Mouse (Mus musculus): ENCODE measurements around the gene Diras1. TPM values are rescaled to one million over a fixed set of nuclear protein-coding genes. Genes with fewer than 3 reads are reported as not detected.
A peak's percentile ranks its signal among the peaks of the same experiment; 100 is the strongest.

Diras1 gene
- polyA plus RNA-seq, 1 experiment, result not detected

DNA sequence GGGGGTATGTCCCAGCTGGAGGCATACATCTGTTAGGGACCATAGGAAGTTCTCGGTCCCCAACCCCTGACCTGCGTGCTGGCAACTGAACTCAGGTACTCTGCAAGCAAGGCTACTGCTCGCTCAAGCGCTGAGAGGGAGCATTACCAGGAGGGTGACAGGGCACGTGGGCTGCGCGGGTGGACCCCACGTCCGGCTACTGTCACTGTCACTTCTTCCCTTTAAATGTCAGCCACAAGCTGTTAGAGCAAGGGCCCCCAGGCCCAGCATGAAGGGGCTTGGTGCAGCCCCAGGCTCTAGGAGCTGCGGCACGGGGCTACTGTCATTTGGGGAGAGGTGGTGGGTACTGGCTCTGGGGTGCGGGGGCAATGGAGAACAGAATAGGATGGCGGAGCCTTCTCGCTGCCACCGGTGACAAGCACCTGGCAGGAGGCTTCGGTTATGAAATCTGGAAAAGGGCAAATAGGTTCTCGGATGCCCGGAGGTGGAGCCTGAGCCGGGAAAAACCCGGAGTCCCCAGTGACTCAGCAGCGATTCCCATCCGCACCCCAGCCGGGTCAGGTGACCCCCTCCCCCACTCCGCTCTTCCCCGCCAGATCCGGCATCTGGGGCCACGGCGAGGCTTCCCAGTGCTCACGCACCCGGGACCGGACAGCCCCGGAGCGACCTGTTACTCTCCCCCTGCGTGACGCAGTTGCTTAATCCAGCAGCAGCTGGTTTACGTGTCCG lies 40.1 kb downstream of the Diras1 start:
- 0 out of 2 replicates have a peak, but pooled peaks have one; percentile 16 for TF ChIP-seq POLR2A (IDR thresholded peaks at IDR 0.05; ENCODE audit: borderline replicate concordance, extremely low read depth, low read depth, low read length)
- no peak for TF ChIP-seq CTCF (IDR thresholded peaks at IDR 0.05; ENCODE audit: insufficient read depth, low read length)
- Histone ChIP-seq H3K4me3 (replicated peaks; ENCODE audit: extremely low read depth, low read depth, low read length) (peak overlapping the region; percentile 52), H3K4me1 (ENCODE audit: control insufficient read depth, insufficient read depth, low read length) (peaks cover 10% of the 10 kb centered on the region)
- 8% methylated on average over 37 of the region's 37 CpGs for WGBS
- DNase-seq, result peak; percentile 77

DNA sequence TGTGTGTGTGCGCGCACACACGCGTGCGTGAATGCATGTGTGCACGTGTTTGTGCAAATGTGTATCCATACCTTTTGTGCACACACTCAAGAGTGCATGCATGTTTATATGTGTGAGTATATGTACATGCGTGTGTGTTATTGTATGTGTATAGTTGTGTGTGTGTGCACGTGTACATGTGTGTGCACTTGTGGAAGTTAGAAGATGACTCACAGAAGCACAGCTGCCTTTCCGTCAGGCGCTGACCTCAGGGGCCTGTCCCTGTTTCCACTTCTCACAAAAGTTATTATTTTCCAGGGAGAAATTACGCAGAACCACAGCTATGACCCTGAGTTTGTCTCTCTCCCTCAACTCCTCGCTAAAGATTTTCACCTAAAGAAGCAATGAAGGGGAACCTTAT lies 41.2 kb downstream of the Diras1 start:
- WGBS, result 87% methylated on average over 12 of the region's 12 CpGs
- DNase-seq, result no peak
- Histone ChIP-seq H3K4me3 (replicated peaks; ENCODE audit: extremely low read depth, low read depth, low read length) (no peak overlapping the region), H3K4me1 (ENCODE audit: control insufficient read depth, insufficient read depth, low read length) (peaks cover 10% of the 10 kb centered on the region)
- TF ChIP-seq POLR2A (IDR thresholded peaks at IDR 0.05; ENCODE audit: borderline replicate concordance, extremely low read depth, low read depth, low read length) (no peak), CTCF (IDR thresholded peaks at IDR 0.05; ENCODE audit: insufficient read depth, low read length) (no peak)

DNA sequence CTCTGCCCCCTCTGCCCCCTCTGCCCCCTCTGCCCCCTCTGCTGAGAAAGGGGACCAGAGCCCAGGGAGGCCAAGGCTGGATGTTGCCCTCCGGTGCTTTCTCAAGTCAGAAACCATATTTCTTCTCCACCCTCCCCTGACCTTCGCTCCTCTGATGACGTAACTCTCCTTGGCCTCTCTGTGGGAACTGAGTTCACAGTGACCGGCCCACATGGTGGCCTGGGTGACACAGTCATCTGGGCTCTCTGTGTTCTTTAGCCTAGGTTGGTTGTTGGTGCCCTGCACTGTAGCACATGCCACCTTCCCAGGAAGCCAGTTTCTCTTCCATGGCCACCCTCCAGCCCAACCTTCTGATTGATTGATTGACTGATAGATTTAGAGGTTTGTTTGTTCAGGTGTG lies 43.1 kb downstream of the Diras1 start:
- peaks cover 7% of the 10 kb centered on the region for H3K4me1 ChIP-seq (ENCODE audit: control insufficient read depth, insufficient read depth, low read length)
- DNase-seq, result no peak
- TF ChIP-seq POLR2A (IDR thresholded peaks at IDR 0.05; ENCODE audit: borderline replicate concordance, extremely low read depth, low read depth, low read length) (no peak), CTCF (IDR thresholded peaks at IDR 0.05; ENCODE audit: insufficient read depth, low read length) (no peak)
- H3K4me3 ChIP-seq (replicated peaks; ENCODE audit: extremely low read depth, low read depth, low read length), result no peak overlapping the region
- WGBS, result 56% methylated on average over 4 of the region's 4 CpGs

- 47% methylated on average over 7 of the region's 7 CpGs for WGBS
- Histone ChIP-seq H3K4me1 (ENCODE audit: control insufficient read depth, insufficient read depth, low read length) (peaks cover 5% of the 10 kb centered on the region), H3K4me3 (replicated peaks; ENCODE audit: extremely low read depth, low read depth, low read length) (no peak overlapping the region)
- TF ChIP-seq CTCF (IDR thresholded peaks at IDR 0.05; ENCODE audit: insufficient read depth, low read length) (no peak), POLR2A (IDR thresholded peaks at IDR 0.05; ENCODE audit: borderline replicate concordance, extremely low read depth, low read depth, low read length) (no peak)
- DNase-seq, result no peak
These were observed 43.8 kb downstream of the Diras1 start for GRCm38 (mm10) chr10:80981564-80982112.

- DNase-seq, result no peak
- peaks cover 3% of the 10 kb centered on the region for H3K4me1 ChIP-seq (ENCODE audit: control insufficient read depth, insufficient read depth, low read length)
- H3K4me3 ChIP-seq (replicated peaks; ENCODE audit: extremely low read depth, low read depth, low read length), result no peak overlapping the region
- TF ChIP-seq CTCF (IDR thresholded peaks at IDR 0.05; ENCODE audit: insufficient read depth, low read length) (no peak), POLR2A (IDR thresholded peaks at IDR 0.05; ENCODE audit: borderline replicate concordance, extremely low read depth, low read depth, low read length) (no peak)
- 87% methylated on average over 11 of the region's 11 CpGs for WGBS
These were observed 50.0 kb downstream of the Diras1 start for GRCm38 (mm10) chr10:80975478-80975877.

- H3K4me1 ChIP-seq (ENCODE audit: control insufficient read depth, insufficient read depth, low read length), result peaks cover 3% of the 10 kb centered on the region
- 71% methylated on average over 1 of the region's 1 CpGs for WGBS
- DNase-seq, result no peak
- no peak for TF ChIP-seq CTCF (IDR thresholded peaks at IDR 0.05; ENCODE audit: insufficient read depth, low read length)
- TF ChIP-seq POLR2A (IDR thresholded peaks at IDR 0.05; ENCODE audit: borderline replicate concordance, extremely low read depth, low read depth, low read length), result no peak
- H3K4me3 ChIP-seq (replicated peaks; ENCODE audit: extremely low read depth, low read depth, low read length), result no peak overlapping the region
These were observed 51.7 kb downstream of the Diras1 start for GRCm38 (mm10) chr10:80973722-80974121.

DNA sequence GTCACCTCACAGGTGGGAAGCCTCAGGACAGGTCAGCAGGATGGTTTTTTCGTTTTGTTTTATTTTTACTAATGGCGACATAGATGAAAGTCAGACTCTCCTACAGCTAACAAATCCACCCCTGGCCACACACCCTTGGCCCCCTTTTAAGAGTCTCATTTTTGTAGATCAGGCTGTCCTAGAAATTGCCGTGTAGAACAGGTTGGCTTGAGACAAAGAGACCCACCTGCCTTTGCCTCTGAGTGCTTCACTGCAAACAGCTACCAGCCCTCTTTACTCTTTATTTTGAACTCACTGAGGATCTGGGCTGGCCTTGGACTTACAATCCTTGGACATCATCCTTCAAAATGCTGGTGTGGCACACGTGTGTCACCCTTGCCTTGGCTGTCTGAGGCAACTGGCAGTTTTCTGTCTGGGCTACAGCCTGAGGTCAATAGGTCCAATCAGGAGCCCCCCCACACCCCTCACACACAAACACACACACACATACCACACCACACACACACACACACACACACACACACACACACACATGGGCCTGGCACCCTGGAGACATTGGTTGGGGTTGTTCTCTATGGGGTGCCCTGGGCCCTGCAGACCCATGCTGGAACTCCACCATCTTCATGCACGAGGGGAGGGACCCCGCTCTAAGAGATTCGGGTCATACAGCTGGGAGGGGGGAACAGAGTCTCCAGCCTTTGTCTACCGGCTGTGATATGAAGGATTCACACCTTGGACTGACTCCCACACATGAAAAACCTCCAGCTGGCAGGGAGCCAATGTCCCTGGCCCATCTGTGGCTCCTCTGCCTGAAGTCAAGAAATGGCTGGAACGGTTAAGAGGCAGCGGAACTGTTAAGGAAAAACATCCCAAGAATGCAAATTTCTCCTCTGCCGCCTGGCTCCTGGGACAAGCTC lies 53.1 kb downstream of the Diras1 start:
- Histone ChIP-seq H3K4me3 (replicated peaks; ENCODE audit: extremely low read depth, low read depth, low read length) (no peak overlapping the region), H3K4me1 (ENCODE audit: control insufficient read depth, insufficient read depth, low read length) (peaks cover 6% of the 10 kb centered on the region)
- 47% methylated on average over 11 of the region's 11 CpGs for WGBS
- DNase-seq, result no peak
- TF ChIP-seq CTCF (IDR thresholded peaks at IDR 0.05; ENCODE audit: insufficient read depth, low read length), result no peak
- TF ChIP-seq POLR2A (IDR thresholded peaks at IDR 0.05; ENCODE audit: borderline replicate concordance, extremely low read depth, low read depth, low read length), result no peak

DNA sequence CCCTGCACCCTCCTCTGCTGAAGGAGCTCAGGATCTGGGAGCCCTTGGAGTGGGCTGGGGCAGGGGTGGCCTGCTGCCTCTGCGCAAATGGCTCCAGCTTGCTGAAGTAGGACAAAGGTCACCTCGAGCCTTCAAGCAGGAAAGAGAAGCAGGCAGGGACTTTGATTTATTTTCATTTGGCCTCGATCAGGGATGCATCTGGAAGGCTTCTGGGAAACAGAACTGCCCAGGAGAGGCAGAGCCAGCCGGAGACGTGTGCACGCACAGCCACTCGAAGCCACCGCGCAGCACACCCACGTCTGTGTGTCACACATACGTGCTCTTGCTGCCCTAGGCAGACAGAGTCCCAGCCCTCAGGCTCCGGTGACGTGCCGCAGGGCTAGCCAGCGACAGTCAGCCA lies 53.9 kb downstream of the Diras1 start:
- peaks cover 10% of the 10 kb centered on the region for H3K4me1 ChIP-seq (ENCODE audit: control insufficient read depth, insufficient read depth, low read length)
- DNase-seq, result no peak
- TF ChIP-seq CTCF (IDR thresholded peaks at IDR 0.05; ENCODE audit: insufficient read depth, low read length), result no peak
- no peak for TF ChIP-seq POLR2A (IDR thresholded peaks at IDR 0.05; ENCODE audit: borderline replicate concordance, extremely low read depth, low read depth, low read length)
- H3K4me3 ChIP-seq (replicated peaks; ENCODE audit: extremely low read depth, low read depth, low read length), result no peak overlapping the region
- 69% methylated on average over 15 of the region's 15 CpGs for WGBS

GRCm38 (mm10) chr10:80970159-80970558 lies 55.3 kb downstream of the Diras1 start:
- 78% methylated on average over 8 of the region's 8 CpGs for WGBS
- TF ChIP-seq CTCF (IDR thresholded peaks at IDR 0.05; ENCODE audit: insufficient read depth, low read length) (no peak), POLR2A (IDR thresholded peaks at IDR 0.05; ENCODE audit: borderline replicate concordance, extremely low read depth, low read depth, low read length) (no peak)
- no peak overlapping the region for H3K4me3 ChIP-seq (replicated peaks; ENCODE audit: extremely low read depth, low read depth, low read length)

More at GRCm38 (mm10) chr10:80970159-80970558, 55.3 kb downstream of the Diras1 start:
- DNase-seq, result no peak
- peaks cover 15% of the 10 kb centered on the region for H3K4me1 ChIP-seq (ENCODE audit: control insufficient read depth, insufficient read depth, low read length)

Other genes with a start within 250 kb of the Diras1 start
- gene Sf3a2, start 227.5 kb downstream of the Diras1 start, polyA plus RNA-seq (2012; rRNA removed), result 35.7 and 38.7 TPM in 2 replicates
- 51.2 and 58.8 TPM in 2 replicates for gene Plekhj1, start 227.0 kb downstream of the Diras1 start, polyA plus RNA-seq (2012; rRNA removed)
- gene Amh, start 220.4 kb downstream of the Diras1 start, polyA plus RNA-seq (2012; rRNA removed), result 0.62 and 1.3 TPM in 2 replicates
- 7.7 TPM in 1 of 2 replicates, not detected in the other for gene Jsrp1, start 212.2 kb downstream of the Diras1 start, polyA plus RNA-seq (2012; rRNA removed)
- 804 and 834 TPM in 2 replicates for gene Oaz1, start 199.0 kb downstream of the Diras1 start, polyA plus RNA-seq (2012; rRNA removed)
- gene Lingo3, start 181.6 kb downstream of the Diras1 start, polyA plus RNA-seq (2012; rRNA removed), result 0.10 and 0.31 TPM in 2 replicates
- 78.5 and 79.1 TPM in 2 replicates for gene Lsm7, start 170.5 kb downstream of the Diras1 start, polyA plus RNA-seq (2012; rRNA removed)
- gene Sppl2b, start 170.4 kb downstream of the Diras1 start, polyA plus RNA-seq (2012; rRNA removed), result 91.7 and 93.9 TPM in 2 replicates
- 0.06 and 0.07 TPM in 2 replicates for gene Tmprss9, start 153.8 kb downstream of the Diras1 start, polyA plus RNA-seq (2012; rRNA removed)
- gene Timm13, start 124.7 kb downstream of the Diras1 start, polyA plus RNA-seq (2012; rRNA removed), result 157 and 196 TPM in 2 replicates
- 9.4 and 11.3 TPM in 2 replicates for gene Lmnb2, start 107.4 kb downstream of the Diras1 start, polyA plus RNA-seq (2012; rRNA removed)
- 103 and 120 TPM in 2 replicates for gene Gadd45b, start 95.6 kb downstream of the Diras1 start, polyA plus RNA-seq (2012; rRNA removed)
- gene Gng7, start 10.7 kb downstream of the Diras1 start, polyA plus RNA-seq (2012; rRNA removed), result 2.6 and 3.0 TPM in 2 replicates
- gene Slc39a3, start 11.8 kb upstream of the Diras1 start, polyA plus RNA-seq (2012; rRNA removed), result 44.2 and 46.9 TPM in 2 replicates
- gene Sgta, start 34.5 kb upstream of the Diras1 start, polyA plus RNA-seq (2012; rRNA removed), result 182 and 183 TPM in 2 replicates
- gene Thop1, start 44.4 kb upstream of the Diras1 start, polyA plus RNA-seq (2012; rRNA removed), result 31.7 and 59.6 TPM in 2 replicates
- gene Creb3l3, start 73.2 kb upstream of the Diras1 start, polyA plus RNA-seq (2012; rRNA removed), result 0.15 and 0.47 TPM in 2 replicates
- gene Map2k2, start 80.3 kb upstream of the Diras1 start, polyA plus RNA-seq (2012; rRNA removed), result 147 and 176 TPM in 2 replicates
- 66.7 and 83.6 TPM in 2 replicates for gene Zbtb7a, start 109.6 kb upstream of the Diras1 start, polyA plus RNA-seq (2012; rRNA removed)
- gene Pias4, start 142.3 kb upstream of the Diras1 start, polyA plus RNA-seq (2012; rRNA removed), result 33.0 and 40.0 TPM in 2 replicates
- 1,377 and 1,420 TPM in 2 replicates for gene Eef2, start 151.0 kb upstream of the Diras1 start, polyA plus RNA-seq (2012; rRNA removed)
- 70.4 and 73.5 TPM in 2 replicates for gene Dapk3, start 157.3 kb upstream of the Diras1 start, polyA plus RNA-seq (2012; rRNA removed)
- gene 4930442H23Rik, start 158.2 kb upstream of the Diras1 start, polyA plus RNA-seq (2012; rRNA removed), result not detected in 2 replicates
- 0.28 and 0.59 TPM in 2 replicates for gene Nmrk2, start 176.4 kb upstream of the Diras1 start, polyA plus RNA-seq (2012; rRNA removed)
- gene Atcay, start 205.2 kb upstream of the Diras1 start, polyA plus RNA-seq (2012; rRNA removed), result 0.08 and 0.20 TPM in 2 replicates
- 8.9 and 10.0 TPM in 2 replicates for gene Zfr2, start 207.5 kb upstream of the Diras1 start, polyA plus RNA-seq (2012; rRNA removed)
- 2.7 and 3.3 TPM in 2 replicates for gene Matk, start 227.3 kb upstream of the Diras1 start, polyA plus RNA-seq (2012; rRNA removed)
- 60.1 and 87.9 TPM in 2 replicates for gene Mrpl54, start 241.3 kb upstream of the Diras1 start, polyA plus RNA-seq (2012; rRNA removed)
- gene Apba3, start 241.3 kb upstream of the Diras1 start, polyA plus RNA-seq (2012; rRNA removed), result 86.4 and 104 TPM in 2 replicates

Measured in lung, adult 2 months (tissue).